8 mouse cellular contexts compared by ENCODE assay signal in genomic region chr3:88717198-88717798, GRCm38 (mm10). TPM values are rescaled to one million over a fixed set of nuclear protein-coding genes. Genes with fewer than 3 reads are reported as not detected.
DNase-seq lines count a peak whose midpoint lies in the region; ATAC-seq and TF ChIP-seq lines count a peak whose summit lies in the region.

No protein-coding gene starts in this region.

- no peaks in the 10 kb centered on the region for H3K9me3 ChIP-seq in erythroblast, embryonic 14.5 days (ENCODE audit: control insufficient read depth, low read length)
- H3K9me3 ChIP-seq in hindbrain, postnatal 0 days (ENCODE audit: low read length): no peaks in the 10 kb centered on the region
- H3K9me3 ChIP-seq in liver, embryonic 12.5 days (replicated peaks): no peaks in the 10 kb centered on the region
- H3K9me3 ChIP-seq in midbrain, embryonic 16.5 days (replicated peaks; ENCODE audit: control insufficient read depth, low read length, poor library complexity, severe bottlenecking): no peaks in the 10 kb centered on the region

- intact Hi-C loops in left cerebral cortex, adult 2 months (cut with DNase I): no loop called here

- 5% methylated on average over 9 of the region's 9 CpGs for WGBS in hindbrain, postnatal 0 days
- 7% methylated on average over 9 of the region's 9 CpGs for WGBS in liver, embryonic 12.5 days (ENCODE audit: insufficient replicate concordance)
- WGBS in midbrain, embryonic 16.5 days: 5% methylated on average over 9 of the region's 9 CpGs

- peak; percentile 20 to 29 for DNase-seq in left cerebral cortex, adult 2 months (ENCODE audit: extremely low spot score in 1 of 2, low spot score in 2 of 2)
- no peak for DNase-seq in left cerebral cortex, adult 11 months (ENCODE audit: low spot score)
- peak; percentile 37 for DNase-seq in adrenal gland, postnatal 10 days
- DNase-seq in hindbrain, postnatal 0 days (ENCODE audit: low spot score): peak; percentile 61

- peak overlapping the region; percentile 53 for H3K9ac ChIP-seq in hindbrain, postnatal 0 days (replicated peaks; ENCODE audit: low read length)
- H3K9ac ChIP-seq in liver, embryonic 12.5 days: peak overlapping the region; percentile 80
- peak overlapping the region; percentile 71 for H3K9ac ChIP-seq in midbrain, embryonic 16.5 days (ENCODE audit: low read depth, low read length)

- no peak for TF ChIP-seq CTCF in left cerebral cortex, adult 2 months (IDR thresholded peaks at IDR 0.05)
- TF ChIP-seq CTCF in hindbrain, postnatal 0 days (IDR thresholded peaks at IDR 0.05; ENCODE audit: low read depth): no peak

- H3K4me1 ChIP-seq in erythroblast, embryonic 14.5 days (ENCODE audit: control insufficient read depth): peaks cover 32% of the 10 kb centered on the region
- peaks cover 10% of the 10 kb centered on the region for H3K4me1 ChIP-seq in hindbrain, postnatal 0 days (ENCODE audit: insufficient read depth, low read length)
- H3K4me1 ChIP-seq in liver, embryonic 12.5 days: peaks cover 23% of the 10 kb centered on the region
- H3K4me1 ChIP-seq in midbrain, embryonic 16.5 days (ENCODE audit: control insufficient read depth, insufficient read depth, low read length): peaks cover 10% of the 10 kb centered on the region

- no peaks in the 10 kb centered on the region for H3K27me3 ChIP-seq in erythroblast, embryonic 14.5 days (ENCODE audit: control insufficient read depth)
- H3K27me3 ChIP-seq in hindbrain, postnatal 0 days (ENCODE audit: insufficient read depth, low read length): no peaks in the 10 kb centered on the region
- H3K27me3 ChIP-seq in liver, embryonic 12.5 days (replicated peaks): no peaks in the 10 kb centered on the region
- H3K27me3 ChIP-seq in midbrain, embryonic 16.5 days (ENCODE audit: control insufficient read depth, insufficient read depth, low read depth, low read length): no peaks in the 10 kb centered on the region

- peak overlapping the region; percentile 81 for H3K4me2 ChIP-seq in hindbrain, postnatal 0 days (ENCODE audit: low read depth, low read length)
- peak overlapping the region; percentile 73 for H3K4me2 ChIP-seq in liver, embryonic 12.5 days
- peak overlapping the region; percentile 91 for H3K4me2 ChIP-seq in midbrain, embryonic 16.5 days (ENCODE audit: low read length)

- peak overlapping the region; percentile 82 for H3K27ac ChIP-seq in left cerebral cortex, adult 2 months
- H3K27ac ChIP-seq in hindbrain, postnatal 0 days: peak overlapping the region; percentile 71
- H3K27ac ChIP-seq in liver, embryonic 12.5 days: peak overlapping the region; percentile 92
- peak overlapping the region; percentile 47 for H3K27ac ChIP-seq in midbrain, embryonic 16.5 days (ENCODE audit: low read length)

- peaks cover 64% of the 10 kb centered on the region for H3K36me3 ChIP-seq in erythroblast, embryonic 14.5 days (ENCODE audit: control insufficient read depth)
- H3K36me3 ChIP-seq in hindbrain, postnatal 0 days (ENCODE audit: insufficient read depth, low read length): peaks cover 11% of the 10 kb centered on the region
- peaks cover 67% of the 10 kb centered on the region for H3K36me3 ChIP-seq in liver, embryonic 12.5 days
- peaks cover 16% of the 10 kb centered on the region; the same call in 1 of the 2 replicates for H3K36me3 ChIP-seq in midbrain, embryonic 16.5 days (ENCODE audit: control insufficient read depth, insufficient read depth, low read length)

- H3K4me3 ChIP-seq in left cerebral cortex, adult 2 months: peak overlapping the region; percentile 89
- peak overlapping the region; percentile 85 for H3K4me3 ChIP-seq in erythroblast, embryonic 14.5 days (replicated peaks)
- peak overlapping the region; percentile 64 for H3K4me3 ChIP-seq in hindbrain, postnatal 0 days (ENCODE audit: low read length)
- peak overlapping the region; percentile 84 for H3K4me3 ChIP-seq in liver, embryonic 12.5 days
- H3K4me3 ChIP-seq in midbrain, embryonic 16.5 days (ENCODE audit: low read depth, low read length): peak overlapping the region; percentile 68

- ATAC-seq in hindbrain, postnatal 0 days: peak; percentile 67
- peak; percentile 67 for ATAC-seq in liver, embryonic 12.5 days
- peak; percentile 65 for ATAC-seq in midbrain, embryonic 16.5 days
- ATAC-seq in granulocyte monocyte progenitor cell, adult 5-6 weeks (replicated peaks; ENCODE audit: poor library complexity, severe bottlenecking): no peak

RNA-seq across cellular contexts. Expression of gene Rit1, which starts 0.7 kb away (rescaled TPM):
- total RNA-seq in left cerebral cortex, adult 2 months (2021): 10 to 100 TPM; 41.1 to 45.8 TPM
- 10 to 100 TPM; 39.0 to 44.9 TPM for total RNA-seq in adrenal gland, postnatal 10 days (2021)
- 3.6 and 4.6 TPM in 2 replicates for polyA plus RNA-seq in erythroblast, embryonic 14.5 days (2012)
- 55.6 and 76.7 TPM in 2 replicates for total RNA-seq in hindbrain, postnatal 0 days (2014; rRNA removed)
- polyA plus RNA-seq in hindbrain, postnatal 0 days (2015; fragmentation: Nextera tagmentation; extraction: Ambion mirVana): 68.7 and 69.3 TPM in 2 replicates
- polyA plus RNA-seq in liver, embryonic 12.5 days (2016; fragmentation: Nextera tagmentation; extraction: Ambion mirVana): 36.0 and 36.4 TPM in 2 replicates
- 59.4 and 65.6 TPM in 2 replicates for polyA plus RNA-seq in midbrain, embryonic 16.5 days (2015; fragmentation: Nextera tagmentation; extraction: Ambion mirVana)
- 17.5 and 20.5 TPM in 2 replicates for total RNA-seq in granulocyte monocyte progenitor cell, adult 5-6 weeks (2014; fragmentation: Nextera tagmentation)
- total RNA-seq in granulocyte monocyte progenitor cell, adult 5-6 weeks (2017): 20.0 and 26.5 TPM in 2 replicates

RNA-seq across cellular contexts. Expression of gene Khdc4, which starts 31.7 kb away (rescaled TPM):
- total RNA-seq in left cerebral cortex, adult 2 months (2021): 10 to 100 TPM; 55.3 to 59.3 TPM
- total RNA-seq in adrenal gland, postnatal 10 days (2021): 10 to 100 TPM; 46.7 to 60.5 TPM
- 0.32 and 0.37 TPM in 2 replicates for polyA plus RNA-seq in erythroblast, embryonic 14.5 days (2012)
- total RNA-seq in hindbrain, postnatal 0 days (2014; rRNA removed): 57.9 and 74.4 TPM in 2 replicates
- 66.1 and 70.7 TPM in 2 replicates for polyA plus RNA-seq in hindbrain, postnatal 0 days (2015; fragmentation: Nextera tagmentation; extraction: Ambion mirVana)
- polyA plus RNA-seq in liver, embryonic 12.5 days (2016; fragmentation: Nextera tagmentation; extraction: Ambion mirVana): 44.1 and 46.4 TPM in 2 replicates
- polyA plus RNA-seq in midbrain, embryonic 16.5 days (2015; fragmentation: Nextera tagmentation; extraction: Ambion mirVana): 84.4 and 94.9 TPM in 2 replicates
- total RNA-seq in granulocyte monocyte progenitor cell, adult 5-6 weeks (2014; fragmentation: Nextera tagmentation): 57.4 and 68.2 TPM in 2 replicates
- 35.4 and 49.3 TPM in 2 replicates for total RNA-seq in granulocyte monocyte progenitor cell, adult 5-6 weeks (2017)

RNA-seq across cellular contexts. Expression of gene Syt11, which starts 57.7 kb away (rescaled TPM):
- 100 to 1,000 TPM; 513 to 521 TPM for total RNA-seq in left cerebral cortex, adult 2 months (2021)
- 10 to 100 TPM; 10.5 to 18.4 TPM for total RNA-seq in adrenal gland, postnatal 10 days (2021)
- 0.02 TPM in 1 of 2 replicates, not detected in the other for polyA plus RNA-seq in erythroblast, embryonic 14.5 days (2012)
- total RNA-seq in hindbrain, postnatal 0 days (2014; rRNA removed): 201 and 216 TPM in 2 replicates
- 265 and 273 TPM in 2 replicates for polyA plus RNA-seq in hindbrain, postnatal 0 days (2015; fragmentation: Nextera tagmentation; extraction: Ambion mirVana)
- 1.4 and 1.5 TPM in 2 replicates for polyA plus RNA-seq in liver, embryonic 12.5 days (2016; fragmentation: Nextera tagmentation; extraction: Ambion mirVana)
- polyA plus RNA-seq in midbrain, embryonic 16.5 days (2015; fragmentation: Nextera tagmentation; extraction: Ambion mirVana): 217 and 225 TPM in 2 replicates
- 0.19 and 0.62 TPM in 2 replicates for total RNA-seq in granulocyte monocyte progenitor cell, adult 5-6 weeks (2014; fragmentation: Nextera tagmentation)
- 0.65 and 1.1 TPM in 2 replicates for total RNA-seq in granulocyte monocyte progenitor cell, adult 5-6 weeks (2017)

Comparison
In these comparisons a context has a peak if more than half of its experiments do, and no peak if none do; other contexts are left out.
1. RNA of gene Syt11, which starts 57.7 kb away (total RNA-seq): 513 to 521 TPM in left cerebral cortex, adult 2 months and 201 to 216 TPM in hindbrain, postnatal 0 days; 10.5 to 18.4 TPM in adrenal gland, postnatal 10 days and 0.19 to 1.1 TPM in granulocyte monocyte progenitor cell, adult 5-6 weeks; every median in the first group is over 10 times any median in the second.
2. Peak in every context shown above with its lines, with median percentiles within 50 percentile points of each other: H3K27ac ChIP-seq, H3K4me3 ChIP-seq, H3K4me2 ChIP-seq and H3K9ac ChIP-seq.